Mouse (Mus musculus): ENCODE measurements around the gene Otoa.
A peak's percentile ranks its signal among the peaks of the same experiment; 100 is the strongest.

The Otoa gene

DNA sequence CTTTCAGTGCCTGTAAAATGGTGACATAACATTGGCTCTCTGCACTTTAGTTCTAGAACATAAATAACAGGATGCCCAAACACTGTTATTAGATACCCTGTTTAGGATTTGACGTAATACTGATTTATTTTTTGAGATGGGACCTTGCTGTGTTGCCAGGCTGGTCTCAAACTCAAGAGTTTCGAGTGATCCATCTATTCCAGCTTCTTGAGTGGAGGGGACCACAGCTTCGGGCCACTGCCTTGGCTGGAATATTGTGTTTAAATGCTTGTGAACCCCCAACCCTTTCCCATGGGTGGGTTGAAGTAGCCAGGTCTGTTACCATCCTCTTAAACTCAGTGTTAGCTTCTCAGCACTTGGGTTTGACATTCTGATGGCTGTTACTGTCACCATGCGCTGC lies at the start of gene Otoa:
Gene Otoa (plus strand): TSS at position 301 of the 400 bp plus-strand sequence.
- no peak for DNase-seq (ENCODE audit: low spot score)

DNA sequence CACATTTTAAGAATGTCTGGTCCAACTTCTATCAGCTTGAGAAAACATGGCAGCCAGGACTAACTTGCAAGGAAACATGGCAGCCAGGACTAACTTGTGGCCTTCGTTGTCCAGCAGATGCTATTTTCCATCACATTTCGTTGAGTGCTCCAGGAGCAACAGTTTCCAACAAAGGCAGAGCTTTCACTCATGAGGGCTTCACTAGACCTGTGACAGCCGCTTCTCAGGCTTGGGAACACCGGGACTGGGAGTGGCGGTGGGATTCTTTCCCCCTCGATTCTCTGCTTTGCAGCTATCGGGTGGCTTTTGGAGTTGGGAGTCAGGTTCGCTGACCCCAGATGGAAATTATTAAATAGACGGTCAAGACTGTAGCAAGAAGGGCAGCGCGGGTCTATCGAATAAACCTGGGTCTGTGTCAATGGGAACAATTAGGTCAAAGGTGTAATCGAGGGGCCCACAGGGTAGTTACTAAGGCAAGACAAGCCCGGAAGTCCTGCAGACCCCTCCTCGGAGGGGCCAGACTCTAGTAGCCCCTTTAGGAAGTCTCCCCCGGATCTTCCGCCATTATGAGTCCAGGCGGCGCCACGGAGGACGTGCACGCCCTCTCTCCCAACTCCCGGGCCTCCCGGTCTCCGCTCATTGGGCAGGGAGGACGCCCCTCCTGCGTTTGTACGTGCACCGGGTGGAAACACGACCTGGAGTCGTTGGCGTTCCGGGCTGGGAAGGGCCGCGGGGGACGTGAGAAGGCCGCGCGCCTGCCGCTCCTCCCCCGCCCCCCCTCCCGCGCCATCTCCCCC lies 47.4 kb upstream of the Otoa start, which contains the start of gene Mettl9:
Gene Mettl9 (plus strand): TSS at position 590 of the 797 bp plus-strand sequence.
- DNase-seq (ENCODE audit: low spot score) = peak; percentile 91

DNA sequence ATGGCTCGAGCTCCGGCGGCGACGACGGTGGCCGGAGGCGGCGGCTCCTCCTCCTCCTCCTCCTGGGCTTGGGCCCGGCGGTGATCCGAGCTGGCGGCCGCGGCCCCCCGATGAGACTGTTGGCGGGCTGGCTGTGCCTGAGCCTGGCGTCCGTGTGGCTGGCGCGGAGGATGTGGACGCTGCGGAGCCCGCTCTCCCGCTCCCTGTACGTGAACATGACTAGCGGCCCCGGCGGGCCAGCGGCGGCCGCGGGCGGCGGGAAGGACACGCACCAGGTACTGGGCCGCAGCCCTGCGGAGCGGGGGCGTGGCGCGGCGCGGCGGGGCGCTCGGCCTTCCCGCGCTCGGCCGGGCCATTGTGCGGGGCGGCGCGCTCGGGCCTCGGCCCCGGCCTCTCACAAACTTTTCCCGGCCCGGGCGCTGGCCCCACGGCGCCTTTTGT lies 46.7 kb upstream of the Otoa start:
- no peak for DNase-seq (ENCODE audit: low spot score)

DNA sequence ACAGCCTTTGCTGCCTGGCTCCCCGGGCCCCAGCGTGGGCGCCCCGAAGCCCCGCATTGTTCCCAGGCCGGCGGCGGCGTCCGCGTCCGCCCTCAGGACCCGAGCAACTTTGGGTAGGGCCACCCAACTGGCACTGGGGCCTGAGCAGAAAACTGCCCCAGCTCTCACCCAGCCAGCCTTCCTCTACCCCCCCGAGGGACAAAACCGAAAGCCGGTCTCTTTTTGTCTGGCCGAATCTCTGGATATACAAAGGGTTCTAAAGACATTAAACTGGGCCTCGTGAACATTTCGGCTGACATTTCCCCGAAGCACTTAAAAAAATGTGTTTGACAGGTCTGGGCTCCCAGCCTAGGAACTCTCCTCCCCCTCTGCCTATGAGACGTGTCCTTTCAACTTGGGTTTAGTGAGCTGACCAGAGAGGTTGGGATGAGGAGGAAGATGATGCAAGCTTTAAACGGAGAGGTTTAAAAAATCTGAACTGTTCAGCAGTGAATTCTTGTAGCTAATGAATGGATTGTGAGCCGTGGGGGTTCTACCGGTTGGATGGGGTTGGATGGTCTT lies 46.2 kb upstream of the Otoa start:
- DNase-seq (ENCODE audit: low spot score) = peak; percentile 18

DNA sequence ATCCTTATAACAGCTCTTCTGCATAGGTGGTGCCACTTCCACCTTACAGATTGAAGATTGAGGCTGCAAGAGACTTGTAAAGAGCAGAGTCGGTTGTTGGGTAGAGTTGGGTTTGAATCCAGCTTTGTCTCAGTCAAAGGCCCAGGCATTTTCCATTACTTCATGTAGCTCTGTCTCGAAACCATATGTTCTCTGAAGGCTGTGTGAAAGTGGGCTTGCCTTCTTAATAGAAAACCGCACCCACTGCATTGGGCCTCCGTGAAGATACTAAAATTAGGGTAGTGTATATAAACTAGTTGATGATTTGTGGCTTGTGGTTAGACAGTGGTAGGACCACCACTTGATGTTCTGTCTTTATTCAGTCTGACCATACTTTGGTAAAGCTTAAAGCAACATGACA lies 40.9 kb upstream of the Otoa start:
- DNase-seq (ENCODE audit: low spot score) = no peak

DNA sequence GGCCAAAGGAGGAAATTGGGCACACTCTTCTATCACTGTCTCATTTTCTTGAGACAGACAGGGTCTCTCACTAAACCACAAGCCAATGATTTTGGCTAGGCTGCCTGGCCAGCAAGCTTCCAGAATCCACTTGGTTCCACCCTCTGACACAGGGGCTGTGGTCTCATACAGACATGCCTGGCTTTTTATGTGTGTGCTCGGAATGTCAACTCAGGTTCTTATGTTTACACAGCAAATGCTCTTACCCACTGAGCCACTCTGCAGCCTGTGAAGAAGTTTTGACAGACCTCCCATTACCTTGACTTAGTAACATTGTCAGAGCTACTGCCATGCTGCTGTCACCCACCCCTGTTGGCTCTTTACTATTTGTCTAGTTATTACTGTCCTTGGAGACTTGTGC lies 39.5 kb upstream of the Otoa start:
- DNase-seq (ENCODE audit: low spot score) = no peak

DNA sequence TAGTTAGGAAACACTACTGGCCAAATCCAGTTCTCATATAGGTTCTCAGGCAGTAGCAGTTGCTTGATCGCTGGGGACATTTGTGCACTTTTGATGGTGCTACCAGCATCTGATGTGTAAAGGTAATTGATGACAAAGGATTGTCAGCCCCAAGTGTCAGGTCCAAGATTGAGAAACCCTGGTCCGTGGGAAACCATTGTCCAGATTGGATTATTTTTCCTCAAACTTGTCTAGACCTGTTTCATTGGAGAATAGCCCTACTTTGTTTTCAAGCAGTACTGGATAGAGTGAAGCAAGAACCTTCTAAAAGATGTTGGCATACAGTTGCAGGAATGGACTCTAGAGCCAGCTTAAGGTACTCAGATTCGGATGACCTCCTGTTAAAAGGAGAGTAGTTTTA lies 38.4 kb upstream of the Otoa start:
- DNase-seq (ENCODE audit: low spot score) = no peak

DNA sequence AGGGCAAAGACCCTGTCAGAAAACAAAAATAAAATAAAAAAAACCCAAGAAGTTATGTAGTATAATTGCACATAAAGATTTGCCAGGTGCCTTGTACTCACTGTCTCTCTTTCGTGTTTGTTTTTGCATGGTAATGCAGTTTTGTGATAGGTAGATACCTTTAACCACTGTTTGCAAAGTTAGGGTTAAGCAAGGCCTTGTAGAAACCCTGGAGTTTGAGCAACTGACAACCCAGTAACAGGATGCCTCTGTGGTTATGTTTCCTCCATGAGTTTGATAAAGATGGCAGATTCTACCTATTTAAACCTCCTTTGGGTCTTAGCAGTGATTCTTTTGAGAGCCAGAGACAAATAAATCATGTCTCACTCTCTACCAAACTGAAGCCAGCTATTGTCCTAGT lies 37.9 kb upstream of the Otoa start:
- DNase-seq (ENCODE audit: low spot score) = no peak

DNA sequence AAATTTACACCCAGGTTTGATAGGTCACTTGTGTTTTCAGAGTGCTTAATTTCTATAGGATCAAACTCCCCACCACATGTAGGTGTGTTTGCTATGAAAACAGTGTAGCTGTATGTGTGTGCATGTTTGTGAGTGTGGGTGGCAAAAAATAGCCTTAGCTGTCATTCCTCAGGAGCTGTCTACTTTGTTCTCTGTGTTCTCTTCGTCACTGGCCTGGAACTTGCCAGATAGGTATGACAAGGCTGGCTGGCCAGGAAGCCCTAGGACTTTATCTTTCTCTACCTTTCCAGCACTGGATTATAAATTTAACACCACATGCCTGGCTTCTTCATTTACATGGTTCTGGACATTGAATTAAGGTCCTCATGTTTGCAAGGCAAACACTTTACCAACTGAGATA lies 37.2 kb upstream of the Otoa start:
- no peak for DNase-seq (ENCODE audit: low spot score)

DNA sequence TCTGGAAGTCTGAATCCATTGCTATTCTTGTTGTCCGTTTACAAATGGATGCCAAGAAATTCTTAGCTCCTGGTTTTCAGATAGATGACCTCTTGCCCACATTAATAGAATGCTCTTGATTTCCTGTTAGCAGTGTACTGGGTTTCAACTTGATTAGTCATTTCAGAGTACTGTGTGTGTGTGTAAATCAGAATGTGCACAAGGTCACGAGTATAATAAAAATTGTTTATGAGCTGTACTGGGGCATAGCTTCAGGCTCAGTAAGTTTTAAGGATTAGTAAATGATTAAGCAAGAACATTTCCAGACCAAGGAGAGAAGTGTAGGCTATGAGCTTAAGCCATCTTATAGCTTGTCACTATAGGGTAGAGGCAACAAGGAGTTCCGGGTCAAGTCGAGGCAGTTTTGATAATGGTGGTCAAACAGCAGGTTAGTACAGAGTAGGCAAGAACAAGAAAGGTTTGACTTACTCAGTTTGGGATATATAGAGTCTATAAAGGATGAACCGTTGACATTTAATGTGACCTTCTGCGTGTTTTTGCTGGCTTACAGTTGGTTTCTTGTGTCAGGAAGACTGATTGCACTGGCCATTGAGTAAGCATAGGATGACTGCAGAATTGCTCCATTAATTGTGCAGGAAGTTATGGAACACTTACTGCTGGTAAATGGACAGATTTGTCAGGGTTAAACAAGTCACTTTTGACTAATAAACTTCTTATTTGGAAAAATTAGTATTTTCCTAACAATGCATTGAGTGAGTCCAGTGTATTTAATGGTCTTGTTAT lies 35.6 kb upstream of the Otoa start:
- DNase-seq (ENCODE audit: low spot score) = no peak

DNA sequence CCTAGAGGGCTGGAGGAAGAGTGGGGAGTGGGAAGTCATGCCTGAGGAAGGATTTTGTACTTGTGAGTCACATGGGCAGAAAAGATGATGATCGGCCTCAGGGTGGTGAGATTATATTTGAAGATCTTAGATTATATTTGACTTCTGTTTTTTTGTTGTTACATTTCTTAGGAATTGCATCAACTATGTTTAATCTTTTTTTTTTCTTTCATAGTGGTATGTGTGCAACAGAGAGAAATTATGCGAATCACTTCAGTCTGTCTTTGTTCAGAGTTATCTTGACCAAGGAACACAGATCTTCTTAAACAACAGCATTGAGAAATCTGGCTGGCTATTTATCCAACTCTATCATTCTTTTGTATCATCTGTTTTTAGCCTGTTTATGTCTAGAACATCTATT lies 33.8 kb upstream of the Otoa start:
- no peak for DNase-seq (ENCODE audit: low spot score)

DNA sequence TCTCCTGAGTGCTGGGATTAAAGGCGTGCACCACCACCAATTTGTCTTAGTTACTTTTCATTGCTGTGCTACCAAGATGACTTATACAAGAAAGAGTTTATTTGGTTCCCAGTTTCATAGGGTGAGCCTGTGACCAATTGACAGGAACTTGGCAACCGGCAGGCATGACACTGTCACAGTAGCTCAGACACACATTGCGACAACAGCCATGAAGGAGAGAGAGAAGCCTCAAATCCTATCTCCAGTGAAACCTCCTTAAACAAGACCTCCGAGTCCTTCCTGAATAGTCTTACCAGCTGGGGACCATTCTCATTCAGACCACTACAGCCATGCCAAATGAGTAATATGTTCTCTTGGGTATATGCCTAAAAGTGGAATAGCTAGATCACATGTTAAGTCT lies 28.4 kb upstream of the Otoa start:
- no peak for DNase-seq (ENCODE audit: low spot score)

DNA sequence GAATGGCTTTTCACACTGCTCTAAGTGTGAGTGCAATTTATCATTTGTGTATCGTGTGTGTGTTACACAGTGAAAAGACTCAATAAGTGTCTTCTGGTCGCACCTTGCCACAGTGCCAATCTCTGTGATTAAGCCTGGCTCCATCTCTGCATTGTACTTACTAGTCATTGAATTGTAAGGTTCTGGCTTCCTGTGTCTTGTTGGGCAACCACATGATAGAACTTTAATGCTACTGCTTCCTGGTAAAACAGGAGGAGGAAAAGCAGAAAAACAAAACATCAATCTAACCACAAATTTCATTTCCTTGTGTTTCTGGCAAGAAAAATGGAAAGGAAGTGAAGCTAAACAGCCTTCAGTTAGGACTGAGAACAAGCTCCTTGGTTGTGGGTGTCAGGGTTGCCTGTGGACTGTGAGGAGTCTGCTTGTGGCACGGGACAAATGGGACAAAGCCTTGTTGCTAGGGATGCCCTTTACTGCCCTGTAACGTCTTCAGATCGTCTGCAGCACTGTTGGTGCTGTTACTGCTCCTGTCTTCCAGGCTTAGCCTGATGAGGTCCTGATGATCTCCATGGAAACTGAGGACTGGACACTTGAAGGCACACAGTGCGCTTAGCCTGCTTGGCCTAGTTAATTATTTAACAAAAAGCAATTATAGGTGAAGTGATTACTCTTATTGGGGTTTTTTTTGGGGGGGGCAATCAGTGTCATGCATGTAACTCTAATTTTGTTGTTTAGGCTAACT lies 21.8 kb upstream of the Otoa start:
- no peak for DNase-seq (ENCODE audit: low spot score)

DNA sequence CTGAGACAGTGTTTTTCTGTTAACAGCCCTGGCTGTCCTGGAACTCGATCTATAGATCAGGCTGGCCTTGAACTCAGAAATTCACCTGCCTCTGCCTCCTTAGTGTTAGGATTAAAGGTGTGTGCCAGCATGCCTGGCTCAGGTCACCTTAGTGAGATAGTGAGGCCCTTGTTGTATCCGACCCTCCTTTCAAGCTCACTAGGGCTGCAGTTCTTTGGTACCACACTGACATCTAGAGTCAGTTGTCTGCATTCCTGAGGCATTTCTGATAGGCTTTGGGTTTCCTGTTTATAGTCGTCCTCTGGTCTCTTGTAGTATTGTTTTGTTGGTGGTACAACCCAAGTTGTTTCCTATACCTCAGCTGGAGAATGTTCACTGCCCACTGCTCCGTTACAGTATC lies 17.1 kb upstream of the Otoa start:
- DNase-seq (ENCODE audit: low spot score) = no peak

DNA sequence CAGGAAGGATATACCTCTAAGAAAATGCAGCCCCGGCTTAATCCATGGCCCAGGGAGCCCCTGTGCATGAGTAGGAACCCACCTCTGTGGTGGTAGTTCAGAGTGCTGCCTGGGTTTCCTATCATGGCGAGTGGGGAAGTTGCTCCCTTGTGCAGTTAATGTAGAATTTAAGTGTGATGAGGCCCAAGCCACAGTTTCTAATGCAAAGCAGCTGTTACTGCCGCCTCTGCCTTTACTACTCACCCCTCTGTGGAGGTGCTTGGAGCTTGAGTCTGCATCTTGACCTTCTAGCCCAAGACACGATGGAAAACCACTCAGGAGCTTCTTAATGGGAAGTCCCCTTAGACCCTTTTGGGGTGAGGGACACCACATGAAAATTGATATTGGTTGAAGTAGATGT lies 10.2 kb upstream of the Otoa start:
- no peak for DNase-seq (ENCODE audit: low spot score)

DNA sequence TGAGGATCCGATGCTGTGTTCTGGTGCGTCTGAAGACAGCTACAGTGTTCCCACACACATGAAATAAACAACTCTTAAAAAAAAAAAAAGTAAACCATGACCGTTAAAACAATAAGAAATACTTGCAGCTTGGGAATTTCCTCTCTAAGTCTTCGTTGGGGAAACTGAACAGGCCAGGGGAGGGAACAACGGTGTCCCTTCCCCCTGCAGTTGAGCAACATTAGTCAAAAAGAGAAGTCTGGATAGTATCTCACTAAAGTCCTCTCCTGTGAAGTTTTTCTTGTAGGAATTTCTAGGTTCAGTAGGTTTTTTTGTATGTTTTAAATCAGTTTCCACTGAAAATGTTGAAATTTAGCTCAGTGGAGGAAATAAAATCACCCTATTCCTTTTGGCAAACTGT lies 8.9 kb upstream of the Otoa start:
- no peak for DNase-seq (ENCODE audit: low spot score)

DNA sequence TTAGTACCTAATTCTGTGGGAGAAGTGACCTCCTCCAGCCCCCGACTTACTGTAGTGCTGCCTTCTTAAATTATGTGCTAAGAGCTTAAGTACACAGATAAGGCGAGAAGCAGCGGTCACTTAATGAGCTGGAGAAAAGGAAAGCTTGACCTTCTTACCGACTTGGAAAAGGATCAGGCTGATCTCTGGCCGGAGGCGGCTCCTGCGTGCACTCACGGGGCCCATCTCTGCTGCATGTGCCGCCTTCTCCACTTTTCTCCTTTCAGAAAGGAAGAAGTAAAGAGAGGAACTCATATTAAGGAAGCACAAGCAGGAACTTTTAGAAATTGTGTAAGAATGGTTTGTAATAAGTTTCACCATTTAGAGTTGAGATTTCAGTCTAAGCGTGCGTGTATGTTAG lies 7.2 kb upstream of the Otoa start, which contains the start of gene Igsf6:
Gene Igsf6 (minus strand): TSS at position 292 of the 400 bp plus-strand sequence.
- no peak for DNase-seq (ENCODE audit: low spot score)

DNA sequence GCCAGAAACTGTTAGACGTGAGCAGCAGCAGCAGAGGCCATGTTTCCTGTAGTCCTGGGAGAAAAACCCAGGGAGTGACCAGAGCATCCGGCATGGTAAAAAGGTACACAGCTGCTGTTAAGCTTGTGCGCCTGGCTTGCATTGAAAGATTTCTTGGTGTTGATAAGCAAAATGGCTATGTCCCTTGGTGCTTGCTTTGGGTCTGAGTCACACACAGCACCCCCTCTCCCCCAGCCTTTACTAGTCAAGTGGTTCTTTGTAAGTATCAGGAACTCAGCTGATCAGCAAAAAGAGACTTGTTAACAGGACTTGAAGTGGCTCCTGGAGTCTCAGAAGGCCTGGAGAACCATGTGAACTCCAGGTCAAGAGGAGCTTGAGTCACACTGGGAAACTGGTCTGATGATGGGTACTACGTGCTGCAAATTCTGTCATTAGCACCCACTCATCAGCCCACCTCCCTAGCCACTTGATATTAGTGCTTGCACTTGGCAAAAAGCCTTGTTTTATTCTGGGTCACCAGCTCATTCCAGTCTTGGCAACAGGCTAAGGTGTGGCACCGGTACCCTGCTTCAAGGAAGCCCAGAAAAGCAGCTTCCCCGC lies 6.5 kb upstream of the Otoa start:
- no peak for DNase-seq (ENCODE audit: low spot score)

DNA sequence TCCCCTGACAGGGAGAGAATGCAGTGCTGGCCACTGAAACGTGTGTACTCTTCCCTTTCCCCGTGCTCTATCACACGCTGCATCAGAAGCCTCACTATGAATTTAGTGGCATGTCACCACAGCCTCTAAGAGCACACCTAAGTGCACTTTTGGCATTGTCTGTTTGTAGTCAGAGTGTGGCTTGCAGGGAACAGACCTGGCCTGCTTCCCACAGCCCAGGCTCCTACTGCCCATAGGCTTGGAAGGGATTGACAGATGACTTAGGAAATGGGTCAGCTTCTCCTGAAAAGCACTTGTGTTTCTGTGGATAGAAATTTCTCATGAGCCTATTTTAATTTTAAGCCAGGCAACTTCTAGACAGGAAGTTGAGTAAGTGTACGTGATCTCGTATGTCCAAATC lies 6.0 kb upstream of the Otoa start:
- no peak for DNase-seq (ENCODE audit: low spot score)

DNA sequence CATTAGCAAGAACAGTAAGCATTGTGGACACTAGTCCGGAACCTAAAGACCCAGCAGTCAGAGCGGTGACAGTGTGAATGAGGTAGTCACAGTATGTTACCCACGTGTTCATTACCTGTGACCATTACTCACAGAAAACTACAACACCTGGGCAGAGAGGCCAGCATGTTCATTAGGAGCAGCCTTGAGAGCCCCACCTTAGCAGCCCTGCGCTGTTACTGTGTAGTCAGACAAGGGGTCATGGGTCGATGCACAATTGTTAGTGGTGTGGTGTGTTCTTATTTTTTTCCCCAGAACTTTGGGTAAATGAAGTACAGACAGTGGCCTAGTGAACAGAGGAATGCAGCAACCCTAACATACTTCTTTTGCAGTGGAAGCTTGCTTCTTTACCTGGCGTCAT lies 4.1 kb upstream of the Otoa start:
- no peak for DNase-seq (ENCODE audit: low spot score)

DNA sequence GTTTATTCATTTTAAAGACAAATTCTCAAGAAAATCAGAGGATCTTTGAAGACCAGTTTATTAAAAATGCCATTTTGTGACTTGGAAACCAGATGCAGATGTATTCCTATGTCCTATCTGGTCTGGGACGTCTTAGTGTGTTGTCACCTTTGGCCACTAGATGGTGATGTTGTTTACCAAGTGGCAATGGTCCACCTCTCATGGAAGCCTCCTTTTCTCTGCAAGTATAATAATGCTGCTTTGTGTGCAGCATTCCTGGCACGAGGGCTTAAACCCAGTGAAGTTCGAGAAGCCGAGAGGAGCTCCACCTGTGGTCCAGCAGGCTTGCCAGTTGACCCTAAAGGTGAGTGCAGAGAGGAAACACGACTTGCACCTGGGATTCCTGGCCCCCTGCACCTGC lies 3.6 kb upstream of the Otoa start:
- DNase-seq (ENCODE audit: low spot score) = peak; percentile 52

DNA sequence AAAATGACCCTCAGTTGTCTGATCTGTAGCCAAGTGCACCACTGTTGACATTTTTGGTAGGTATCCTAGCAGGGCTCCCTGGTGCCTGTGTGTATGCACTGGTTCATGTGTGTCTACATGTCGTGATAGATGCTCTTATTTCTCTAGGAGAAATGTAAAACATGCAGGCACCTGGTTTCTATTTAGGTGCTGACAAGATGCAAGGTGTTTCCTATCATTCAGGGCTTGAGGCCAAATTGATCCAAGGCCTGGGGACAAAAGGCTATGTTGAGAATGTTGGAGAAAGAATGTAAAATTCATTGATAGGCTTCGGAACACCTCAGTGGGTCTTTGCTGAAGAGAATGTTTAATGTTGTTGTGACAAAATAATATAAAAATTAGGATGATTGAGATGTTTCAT lies 366 bp downstream of the Otoa start:
- no peak for DNase-seq (ENCODE audit: low spot score)

All from ovary, postnatal 14 days (tissue).